Mouse (Mus musculus) ES-E14 (cell line): ENCODE results near the gene Spag17.

Experiments used
- HCFC1 ChIP-seq: IDR thresholded peaks from 2 replicates; pipeline ENCODE4 v1.6.1; 2012; ENCODE audit warnings: low read length, inconsistent platforms, borderline replicate concordance; ENCODE audit not compliant: insufficient read depth
- MAFK ChIP-seq: IDR thresholded peaks from 2 replicates; pipeline ENCODE4 v1.6.1; 2014; ENCODE audit warnings: mild to moderate bottlenecking, low read depth, low read length, inconsistent platforms; ENCODE audit not compliant: insufficient read depth

- TF ChIP-seq HCFC1: no peak
- no peak for TF ChIP-seq MAFK
Measured at GRCm38 (mm10) chr3:99864706-99865105, 20.5 kb upstream of the Spag17 start.
